Mouse (Mus musculus): Measurements from ENCODE around the gene Lrpprc. TPM values are rescaled to one million over a fixed set of nuclear protein-coding genes. Genes with fewer than 3 reads are reported as not detected.

The Lrpprc gene
- polyA plus RNA-seq, 1 experiment from 2014 or later = 50.7 TPM

DNA sequence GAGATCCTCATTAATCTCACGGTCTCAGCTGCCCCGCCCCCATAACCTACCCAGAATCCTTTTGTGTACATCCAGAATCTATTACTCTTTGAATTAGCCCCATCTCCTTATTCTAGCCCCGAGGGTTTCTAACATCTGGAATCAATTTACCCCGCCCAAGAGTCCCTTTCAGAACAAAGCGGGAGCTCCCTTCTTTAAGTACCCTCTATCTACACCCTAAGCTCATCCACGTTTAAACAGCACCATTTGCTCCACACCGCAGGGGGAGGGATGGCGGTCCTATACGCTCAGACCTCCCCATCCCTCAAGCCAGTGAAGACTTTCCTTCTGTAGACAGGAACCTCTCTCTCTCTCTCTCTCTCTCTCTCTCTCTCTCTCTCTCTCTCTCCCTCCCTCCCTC, 53.9 kb downstream of the Lrpprc start:
- DNase-seq (ENCODE audit: low spot score) = no peak
- H3K27me3 ChIP-seq (ENCODE audit: control insufficient read depth, insufficient read depth, low read length) = no peaks in the 10 kb centered on the region
- WGBS = 84% methylated on average over 9 of the region's 9 CpGs
- peaks cover 6% of the 10 kb centered on the region for H3K36me3 ChIP-seq (replicated peaks; ENCODE audit: control insufficient read depth, insufficient read depth)
- no peak overlapping the region for H3K4me2 ChIP-seq (replicated peaks)
- no peak overlapping the region for H3K27ac ChIP-seq
- no peak for ATAC-seq (ENCODE audit: low FRiP score)
- H3K9me3 ChIP-seq (ENCODE audit: control insufficient read depth, low read length) = no peaks in the 10 kb centered on the region
- H3K4me1 ChIP-seq (replicated peaks; ENCODE audit: control insufficient read depth, insufficient read depth, low read length) = no peaks in the 10 kb centered on the region
- no peak overlapping the region for H3K4me3 ChIP-seq (replicated peaks; ENCODE audit: low read length)
- H3K9ac ChIP-seq = no peak overlapping the region

DNA sequence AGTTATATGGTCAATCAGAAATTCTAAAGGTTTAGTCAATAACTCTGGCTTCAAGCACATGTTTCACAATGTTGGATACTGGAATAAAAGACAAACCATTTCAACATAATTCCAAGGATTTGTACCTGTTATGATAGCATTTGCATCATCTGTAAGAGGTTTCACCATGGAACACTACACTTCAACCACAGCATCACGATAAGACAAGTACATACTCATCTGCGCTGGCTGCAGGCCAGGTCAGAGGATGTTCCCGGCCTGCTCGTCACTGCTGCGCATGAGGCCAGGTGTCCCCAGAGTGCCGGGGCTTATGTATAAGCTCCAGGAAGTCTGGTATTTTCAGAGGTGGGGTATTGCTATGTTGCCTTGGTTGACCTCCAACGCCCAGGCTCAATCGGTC, 58.0 kb downstream of the Lrpprc start:
- 93% methylated on average over 8 of the region's 8 CpGs for WGBS

DNA sequence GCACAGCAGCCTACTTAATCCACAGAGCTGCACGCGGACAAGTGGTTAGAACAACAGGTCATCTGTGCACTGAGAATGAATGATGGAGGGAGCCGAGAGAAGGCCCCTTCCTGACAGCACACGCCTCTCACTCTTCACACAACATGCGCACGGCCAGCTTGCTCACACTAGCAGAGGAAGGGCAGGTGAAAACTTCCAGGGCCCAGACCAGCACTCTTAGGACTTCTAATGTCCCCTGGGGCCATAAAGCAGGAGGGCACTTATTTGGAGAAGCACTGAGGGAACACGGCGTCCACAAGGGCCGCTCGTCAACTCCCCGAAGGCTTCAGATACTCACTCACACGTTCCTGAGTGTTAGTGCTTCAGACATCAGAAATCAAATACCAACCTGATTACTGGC, 59.2 kb downstream of the Lrpprc start:
- WGBS = 92% methylated on average over 12 of the region's 12 CpGs
- Histone ChIP-seq H3K36me3 (replicated peaks; ENCODE audit: control insufficient read depth, insufficient read depth) (peaks cover 32% of the 10 kb centered on the region), H3K9ac (no peak overlapping the region), H3K4me3 (replicated peaks; ENCODE audit: low read length) (no peak overlapping the region), H3K9me3 (ENCODE audit: control insufficient read depth, low read length) (no peaks in the 10 kb centered on the region), H3K4me1 (replicated peaks; ENCODE audit: control insufficient read depth, insufficient read depth, low read length) (no peaks in the 10 kb centered on the region), H3K4me2 (replicated peaks) (no peak overlapping the region), H3K27ac (no peak overlapping the region), H3K27me3 (ENCODE audit: control insufficient read depth, insufficient read depth, low read length) (no peaks in the 10 kb centered on the region)
- DNase-seq (ENCODE audit: low spot score) = no peak
- no peak for ATAC-seq (ENCODE audit: low FRiP score)

More for the DNA sequence above, 58.0 kb downstream of the Lrpprc start:
- DNase-seq (ENCODE audit: low spot score) = no peak
- H3K9ac ChIP-seq = no peak overlapping the region
- no peak overlapping the region for H3K4me3 ChIP-seq (replicated peaks; ENCODE audit: low read length)
- H3K4me2 ChIP-seq (replicated peaks) = no peak overlapping the region
- H3K36me3 ChIP-seq (replicated peaks; ENCODE audit: control insufficient read depth, insufficient read depth) = peaks cover 28% of the 10 kb centered on the region
- no peaks in the 10 kb centered on the region for H3K9me3 ChIP-seq (ENCODE audit: control insufficient read depth, low read length)
- no peak overlapping the region for H3K27ac ChIP-seq
- no peaks in the 10 kb centered on the region for H3K27me3 ChIP-seq (ENCODE audit: control insufficient read depth, insufficient read depth, low read length)
- no peak for ATAC-seq (ENCODE audit: low FRiP score)
- H3K4me1 ChIP-seq (replicated peaks; ENCODE audit: control insufficient read depth, insufficient read depth, low read length) = no peaks in the 10 kb centered on the region

DNA sequence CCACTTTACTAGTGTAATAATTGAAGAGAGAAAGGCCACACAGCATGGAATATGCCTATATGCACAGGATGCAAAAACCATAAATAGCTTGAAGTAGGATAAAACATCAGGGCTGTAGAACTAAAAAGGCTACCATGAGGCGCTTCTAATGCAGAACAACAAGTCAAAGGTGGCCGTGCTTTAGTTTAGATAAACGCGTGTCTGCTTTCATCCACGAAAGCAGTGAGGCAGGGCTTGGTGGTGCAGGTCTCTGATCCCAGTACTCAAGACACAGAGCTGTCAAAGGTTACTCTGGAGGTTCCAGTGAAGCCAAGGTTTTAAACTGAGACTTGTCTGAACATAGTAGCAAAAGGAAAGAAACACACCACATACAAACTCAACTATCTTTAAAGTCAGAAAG, 61.4 kb downstream of the Lrpprc start:
- no peaks in the 10 kb centered on the region for H3K27me3 ChIP-seq (ENCODE audit: control insufficient read depth, insufficient read depth, low read length)
- 96% methylated on average over 5 of the region's 5 CpGs for WGBS
- ATAC-seq (ENCODE audit: low FRiP score) = no peak

GRCm38 (mm10) chr17:84728201-84728911, 62.2 kb downstream of the Lrpprc start:
- H3K4me1 ChIP-seq (replicated peaks; ENCODE audit: control insufficient read depth, insufficient read depth, low read length) = no peaks in the 10 kb centered on the region
- ATAC-seq (ENCODE audit: low FRiP score) (no peak), DNase-seq (ENCODE audit: low spot score) (no peak)
- WGBS = 75% methylated on average over 1 of the region's 1 CpGs
- H3K36me3 ChIP-seq (replicated peaks; ENCODE audit: control insufficient read depth, insufficient read depth) = peaks cover 45% of the 10 kb centered on the region
- no peaks in the 10 kb centered on the region for H3K9me3 ChIP-seq (ENCODE audit: control insufficient read depth, low read length)
- H3K27ac ChIP-seq = no peak overlapping the region
- H3K4me2 ChIP-seq (replicated peaks) = no peak overlapping the region
- no peaks in the 10 kb centered on the region for H3K27me3 ChIP-seq (ENCODE audit: control insufficient read depth, insufficient read depth, low read length)
- H3K9ac ChIP-seq = no peak overlapping the region
- no peak overlapping the region for H3K4me3 ChIP-seq (replicated peaks; ENCODE audit: low read length)

More for the DNA sequence above, 61.4 kb downstream of the Lrpprc start:
- Histone ChIP-seq H3K4me2 (replicated peaks) (no peak overlapping the region), H3K9ac (no peak overlapping the region), H3K27ac (no peak overlapping the region), H3K9me3 (ENCODE audit: control insufficient read depth, low read length) (no peaks in the 10 kb centered on the region), H3K4me3 (replicated peaks; ENCODE audit: low read length) (no peak overlapping the region), H3K4me1 (replicated peaks; ENCODE audit: control insufficient read depth, insufficient read depth, low read length) (no peaks in the 10 kb centered on the region), H3K36me3 (replicated peaks; ENCODE audit: control insufficient read depth, insufficient read depth) (peaks cover 40% of the 10 kb centered on the region)
- no peak for DNase-seq (ENCODE audit: low spot score)

GRCm38 (mm10) chr17:84725163-84725562, 65.4 kb downstream of the Lrpprc start:
- Histone ChIP-seq H3K4me2 (replicated peaks) (no peak overlapping the region), H3K4me1 (replicated peaks; ENCODE audit: control insufficient read depth, insufficient read depth, low read length) (no peaks in the 10 kb centered on the region), H3K27me3 (ENCODE audit: control insufficient read depth, insufficient read depth, low read length) (no peaks in the 10 kb centered on the region), H3K27ac (no peak overlapping the region), H3K9ac (no peak overlapping the region), H3K36me3 (replicated peaks; ENCODE audit: control insufficient read depth, insufficient read depth) (peaks cover 47% of the 10 kb centered on the region), H3K9me3 (ENCODE audit: control insufficient read depth, low read length) (no peaks in the 10 kb centered on the region), H3K4me3 (replicated peaks; ENCODE audit: low read length) (no peak overlapping the region)
- no peak for DNase-seq (ENCODE audit: low spot score)
- no peak for ATAC-seq (ENCODE audit: low FRiP score)
- WGBS = 97% methylated on average over 3 of the region's 3 CpGs

GRCm38 (mm10) chr17:84724028-84724427, 66.6 kb downstream of the Lrpprc start:
- ATAC-seq (ENCODE audit: low FRiP score) = no peak
- no peak overlapping the region for H3K9ac ChIP-seq
- no peak for DNase-seq (ENCODE audit: low spot score)
- H3K4me1 ChIP-seq (replicated peaks; ENCODE audit: control insufficient read depth, insufficient read depth, low read length) = no peaks in the 10 kb centered on the region
- H3K27ac ChIP-seq = no peak overlapping the region
- peaks cover 41% of the 10 kb centered on the region for H3K36me3 ChIP-seq (replicated peaks; ENCODE audit: control insufficient read depth, insufficient read depth)
- 45% methylated on average over 9 of the region's 9 CpGs for WGBS
- no peak overlapping the region for H3K4me2 ChIP-seq (replicated peaks)
- no peaks in the 10 kb centered on the region for H3K27me3 ChIP-seq (ENCODE audit: control insufficient read depth, insufficient read depth, low read length)
- no peak overlapping the region for H3K4me3 ChIP-seq (replicated peaks; ENCODE audit: low read length)
- no peaks in the 10 kb centered on the region for H3K9me3 ChIP-seq (ENCODE audit: control insufficient read depth, low read length)

- WGBS = 89% methylated on average over 3 of the region's 3 CpGs
- H3K9me3 ChIP-seq (ENCODE audit: control insufficient read depth, low read length) = no peaks in the 10 kb centered on the region
Observed at GRCm38 (mm10) chr17:84719105-84719504, 71.5 kb downstream of the Lrpprc start.

DNA sequence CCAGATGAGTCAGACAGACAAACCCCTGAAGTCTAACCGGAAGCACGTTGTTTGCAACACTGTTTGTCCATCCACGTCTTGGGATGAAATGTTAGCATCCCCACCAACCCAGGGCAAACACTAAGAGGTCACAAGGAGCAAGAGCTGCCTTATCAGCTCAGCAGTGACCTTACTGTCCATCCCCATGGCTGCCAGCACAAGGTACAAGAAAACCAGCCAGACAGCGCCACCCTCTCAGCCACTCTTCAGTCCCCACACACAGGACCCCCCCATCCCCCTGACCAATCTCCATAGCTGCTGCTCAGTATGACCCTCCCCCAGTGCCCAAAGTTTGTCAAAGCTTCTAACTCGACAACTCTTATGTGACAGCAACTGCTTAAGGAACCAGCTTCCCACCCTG, 73.2 kb downstream of the Lrpprc start:
- no peak for ATAC-seq (ENCODE audit: low FRiP score)
- Histone ChIP-seq H3K4me3 (replicated peaks; ENCODE audit: low read length) (no peak overlapping the region), H3K9me3 (ENCODE audit: control insufficient read depth, low read length) (no peaks in the 10 kb centered on the region), H3K27ac (no peak overlapping the region), H3K4me2 (replicated peaks) (no peak overlapping the region), H3K36me3 (replicated peaks; ENCODE audit: control insufficient read depth, insufficient read depth) (peaks cover 14% of the 10 kb centered on the region), H3K4me1 (replicated peaks; ENCODE audit: control insufficient read depth, insufficient read depth, low read length) (peaks cover 11% of the 10 kb centered on the region; the same call in 1 of the 2 replicates), H3K9ac (no peak overlapping the region), H3K27me3 (ENCODE audit: control insufficient read depth, insufficient read depth, low read length) (peaks cover 3% of the 10 kb centered on the region)
- no peak for DNase-seq (ENCODE audit: low spot score)
- WGBS = 83% methylated on average over 5 of the region's 5 CpGs

More at GRCm38 (mm10) chr17:84719105-84719504, 71.5 kb downstream of the Lrpprc start:
- Histone ChIP-seq H3K27me3 (ENCODE audit: control insufficient read depth, insufficient read depth, low read length) (no peaks in the 10 kb centered on the region), H3K4me1 (replicated peaks; ENCODE audit: control insufficient read depth, insufficient read depth, low read length) (peaks cover 11% of the 10 kb centered on the region; the same call in 1 of the 2 replicates), H3K36me3 (replicated peaks; ENCODE audit: control insufficient read depth, insufficient read depth) (peaks cover 20% of the 10 kb centered on the region), H3K27ac (no peak overlapping the region), H3K4me3 (replicated peaks; ENCODE audit: low read length) (no peak overlapping the region), H3K9ac (no peak overlapping the region), H3K4me2 (replicated peaks) (no peak overlapping the region)
- ATAC-seq (ENCODE audit: low FRiP score) = no peak
- DNase-seq (ENCODE audit: low spot score) = no peak
